Mouse (Mus musculus): ENCODE measurements around the gene Cep95. TPM values are rescaled to one million over a fixed set of nuclear protein-coding genes. Genes with fewer than 3 reads are reported as not detected.

Cep95 gene
- polyA plus RNA-seq, 1 experiment from 2014 or later: 22.7 TPM

DNA sequence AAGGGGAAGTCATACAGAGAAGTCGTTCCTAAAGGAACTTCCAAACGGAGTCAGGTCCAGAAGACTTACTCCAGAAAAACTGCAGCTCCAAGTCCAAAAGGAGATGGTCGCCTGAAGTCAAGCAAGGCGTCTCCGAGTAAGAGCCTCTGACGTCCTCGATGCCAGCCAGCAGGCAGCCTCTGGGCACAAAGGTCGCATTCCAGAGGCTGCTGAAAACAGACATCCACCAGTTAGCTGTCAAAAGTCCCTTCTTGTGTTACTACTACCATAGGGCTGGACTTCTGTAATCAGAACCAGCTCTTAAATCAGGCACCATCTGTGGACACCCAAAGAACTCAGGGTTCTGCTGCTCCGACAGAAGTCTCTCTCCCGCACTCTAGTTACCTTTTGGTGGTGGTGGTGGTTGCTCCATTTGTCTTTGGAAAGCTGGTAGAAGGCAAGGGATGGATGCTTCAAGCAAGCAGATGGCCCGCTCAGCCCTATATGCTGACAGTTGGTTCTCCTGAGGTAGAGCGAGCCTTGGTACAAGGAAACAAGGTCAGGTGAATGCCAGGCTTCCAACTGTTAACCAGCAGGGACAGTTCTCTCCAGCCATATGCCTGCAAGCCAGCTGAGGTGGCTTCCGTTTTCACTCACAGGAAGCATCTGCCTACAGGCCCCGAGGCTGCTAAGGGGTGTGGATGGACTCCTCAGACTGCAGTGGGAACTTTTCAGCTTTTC, 25.7 kb downstream of the Cep95 start:
- Histone ChIP-seq H3K4me3 (ENCODE audit: low read depth, low read length) (no peak overlapping the region), H3K27ac (ENCODE audit: low read length) (no peak overlapping the region), H3K4me2 (replicated peaks; ENCODE audit: low read depth, low read length) (no peak overlapping the region), H3K27me3 (ENCODE audit: control insufficient read depth, insufficient read depth, low read length) (no peaks in the 10 kb centered on the region), H3K9ac (replicated peaks; ENCODE audit: low read depth, low read length) (no peak overlapping the region), H3K9me3 (ENCODE audit: control insufficient read depth, low read depth, low read length) (no peaks in the 10 kb centered on the region), H3K36me3 (ENCODE audit: control insufficient read depth, insufficient read depth, low read length) (peaks cover 71% of the 10 kb centered on the region), H3K4me1 (ENCODE audit: control insufficient read depth, insufficient read depth, low read length) (0 out of 2 replicates have a peak, but pooled peaks cover 3% of the 10 kb centered on the region)
- no peak for ATAC-seq (ENCODE audit: insufficient number of reproducible peaks, insufficient read depth, low FRiP score, low read depth)
- WGBS: 72% methylated on average over 14 of the region's 14 CpGs

DNA sequence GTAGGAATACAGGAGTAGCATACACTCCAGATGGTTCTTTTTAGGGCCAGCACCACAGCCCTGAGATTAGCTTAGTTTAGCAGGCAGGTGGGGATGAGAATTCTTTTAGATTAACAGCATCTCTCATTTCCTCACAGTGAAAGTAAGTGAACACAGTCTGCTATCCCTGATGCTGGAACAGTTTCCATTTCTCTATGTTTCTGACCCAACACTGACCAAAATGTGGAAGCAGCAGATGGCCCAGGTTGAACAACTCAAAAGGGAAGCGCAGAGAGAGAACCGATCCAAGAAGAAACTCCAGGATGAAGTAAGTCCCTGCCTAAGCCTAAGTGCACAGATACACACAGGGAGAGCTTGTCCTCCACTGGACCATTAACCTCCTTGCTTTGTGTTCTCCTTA, 26.3 kb downstream of the Cep95 start:
- Histone ChIP-seq H3K9me3 (ENCODE audit: control insufficient read depth, low read depth, low read length) (no peaks in the 10 kb centered on the region), H3K4me2 (replicated peaks; ENCODE audit: low read depth, low read length) (no peak overlapping the region), H3K4me1 (ENCODE audit: control insufficient read depth, insufficient read depth, low read length) (0 out of 2 replicates have a peak, but pooled peaks cover 3% of the 10 kb centered on the region), H3K36me3 (ENCODE audit: control insufficient read depth, insufficient read depth, low read length) (peaks cover 74% of the 10 kb centered on the region), H3K27ac (ENCODE audit: low read length) (no peak overlapping the region), H3K27me3 (ENCODE audit: control insufficient read depth, insufficient read depth, low read length) (no peaks in the 10 kb centered on the region), H3K9ac (replicated peaks; ENCODE audit: low read depth, low read length) (no peak overlapping the region), H3K4me3 (ENCODE audit: low read depth, low read length) (no peak overlapping the region)
- ATAC-seq (ENCODE audit: insufficient number of reproducible peaks, insufficient read depth, low FRiP score, low read depth): no peak
- WGBS: 91% methylated on average over 2 of the region's 2 CpGs

DNA sequence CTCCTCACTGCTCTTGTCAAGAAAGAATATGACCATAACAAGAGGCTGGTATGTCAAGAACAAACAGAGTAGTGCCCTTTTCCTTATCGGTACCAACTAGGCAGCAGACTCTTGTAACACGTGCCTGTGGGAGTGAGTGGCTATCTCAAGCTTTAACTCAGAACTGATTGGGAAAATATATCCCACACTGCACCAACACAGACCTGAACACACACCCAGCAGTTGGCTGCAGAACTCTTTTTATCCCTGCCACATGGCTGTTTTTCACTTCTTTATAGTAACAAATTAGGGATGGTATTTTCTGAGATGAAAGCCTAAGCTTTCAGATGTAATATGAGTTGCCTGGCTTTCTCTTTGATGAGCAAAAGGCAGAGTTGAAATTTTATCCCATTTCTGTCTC, 26.7 kb downstream of the Cep95 start:
- Histone ChIP-seq H3K4me1 (ENCODE audit: control insufficient read depth, insufficient read depth, low read length) (0 out of 2 replicates have a peak, but pooled peaks cover 3% of the 10 kb centered on the region), H3K27ac (ENCODE audit: low read length) (no peak overlapping the region), H3K36me3 (ENCODE audit: control insufficient read depth, insufficient read depth, low read length) (peaks cover 73% of the 10 kb centered on the region), H3K9me3 (ENCODE audit: control insufficient read depth, low read depth, low read length) (no peaks in the 10 kb centered on the region), H3K9ac (replicated peaks; ENCODE audit: low read depth, low read length) (no peak overlapping the region), H3K4me2 (replicated peaks; ENCODE audit: low read depth, low read length) (no peak overlapping the region), H3K27me3 (ENCODE audit: control insufficient read depth, insufficient read depth, low read length) (no peaks in the 10 kb centered on the region), H3K4me3 (ENCODE audit: low read depth, low read length) (no peak overlapping the region)
- no peak for ATAC-seq (ENCODE audit: insufficient number of reproducible peaks, insufficient read depth, low FRiP score, low read depth)
- WGBS: 91% methylated on average over 2 of the region's 2 CpGs

DNA sequence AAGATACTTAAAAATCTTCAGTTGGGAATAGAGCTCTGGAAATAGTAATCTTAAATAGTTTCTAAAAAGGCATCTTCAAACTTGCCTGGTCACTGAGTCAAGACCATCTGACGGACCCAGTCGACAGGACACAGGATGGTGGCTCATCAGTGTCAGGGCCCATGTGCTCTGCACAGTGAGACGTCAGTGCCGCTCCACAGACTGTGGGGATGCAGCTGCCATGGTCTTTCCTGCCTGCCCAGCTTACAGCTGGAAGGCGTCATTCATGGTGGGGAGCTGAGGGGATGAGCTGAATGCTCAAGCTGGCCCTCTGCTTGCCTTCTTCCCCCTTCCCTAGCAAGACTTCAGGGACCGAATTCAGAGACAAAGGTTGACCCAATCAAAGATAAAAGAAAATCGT, 27.3 kb downstream of the Cep95 start:
- peaks cover 71% of the 10 kb centered on the region for H3K36me3 ChIP-seq (ENCODE audit: control insufficient read depth, insufficient read depth, low read length)
- no peak overlapping the region for H3K4me2 ChIP-seq (replicated peaks; ENCODE audit: low read depth, low read length)
- H3K27ac ChIP-seq (ENCODE audit: low read length): no peak overlapping the region
- WGBS: 62% methylated on average over 7 of the region's 7 CpGs
- H3K9ac ChIP-seq (replicated peaks; ENCODE audit: low read depth, low read length): no peak overlapping the region
- H3K27me3 ChIP-seq (ENCODE audit: control insufficient read depth, insufficient read depth, low read length): no peaks in the 10 kb centered on the region
- H3K9me3 ChIP-seq (ENCODE audit: control insufficient read depth, low read depth, low read length): no peaks in the 10 kb centered on the region
- H3K4me1 ChIP-seq (ENCODE audit: control insufficient read depth, insufficient read depth, low read length): 0 out of 2 replicates have a peak, but pooled peaks cover 3% of the 10 kb centered on the region
- H3K4me3 ChIP-seq (ENCODE audit: low read depth, low read length): no peak overlapping the region
- no peak for ATAC-seq (ENCODE audit: insufficient number of reproducible peaks, insufficient read depth, low FRiP score, low read depth)

DNA sequence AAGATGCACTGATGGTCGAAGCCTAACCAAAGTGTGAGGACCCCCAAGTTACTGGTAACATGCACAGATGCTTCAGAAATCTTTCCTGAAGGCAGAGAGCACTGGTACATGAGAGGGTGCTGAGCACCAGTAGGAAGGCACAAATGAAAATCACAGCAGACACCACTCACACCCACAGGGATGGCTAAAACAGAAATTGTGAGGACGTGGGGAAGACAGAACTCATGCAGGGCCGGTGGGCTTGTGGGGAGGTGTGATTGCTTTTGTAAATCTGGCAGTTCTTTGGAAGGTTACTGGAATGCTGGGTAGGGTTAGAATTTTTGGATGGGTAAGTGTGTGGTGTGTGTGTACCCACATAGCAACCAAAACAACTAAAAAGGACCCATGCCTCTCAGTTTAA, 28.1 kb downstream of the Cep95 start:
- no peak overlapping the region for H3K4me2 ChIP-seq (replicated peaks; ENCODE audit: low read depth, low read length)
- no peak overlapping the region for H3K27ac ChIP-seq (ENCODE audit: low read length)
- WGBS: 95% methylated on average over 3 of the region's 3 CpGs
- H3K9ac ChIP-seq (replicated peaks; ENCODE audit: low read depth, low read length): no peak overlapping the region
- no peaks in the 10 kb centered on the region for H3K27me3 ChIP-seq (ENCODE audit: control insufficient read depth, insufficient read depth, low read length)
- no peaks in the 10 kb centered on the region for H3K9me3 ChIP-seq (ENCODE audit: control insufficient read depth, low read depth, low read length)
- ATAC-seq (ENCODE audit: insufficient number of reproducible peaks, insufficient read depth, low FRiP score, low read depth): no peak
- H3K36me3 ChIP-seq (ENCODE audit: control insufficient read depth, insufficient read depth, low read length): peaks cover 66% of the 10 kb centered on the region
- H3K4me1 ChIP-seq (ENCODE audit: control insufficient read depth, insufficient read depth, low read length): 0 out of 2 replicates have a peak, but pooled peaks cover 3% of the 10 kb centered on the region
- H3K4me3 ChIP-seq (ENCODE audit: low read depth, low read length): no peak overlapping the region

DNA sequence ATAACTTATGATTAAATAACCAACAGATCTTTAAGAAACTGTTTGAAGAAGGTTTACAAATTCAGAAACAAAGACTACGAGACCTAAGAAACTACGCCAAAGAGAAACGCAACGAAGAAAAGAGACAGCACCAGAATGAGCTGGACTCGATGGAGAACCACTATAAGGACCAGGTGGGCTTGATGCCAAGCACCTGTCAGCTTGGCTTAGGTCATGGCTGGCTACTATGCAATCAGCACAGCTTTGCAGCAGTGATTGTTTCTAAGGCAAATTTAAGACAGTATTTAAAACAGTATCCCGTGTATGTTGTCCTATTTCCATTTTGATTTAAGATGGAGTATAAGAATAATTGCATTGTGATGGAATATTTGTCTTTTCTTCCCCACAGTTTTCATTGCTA, 28.8 kb downstream of the Cep95 start:
- peaks cover 67% of the 10 kb centered on the region for H3K36me3 ChIP-seq (ENCODE audit: control insufficient read depth, insufficient read depth, low read length)
- no peak overlapping the region for H3K9ac ChIP-seq (replicated peaks; ENCODE audit: low read depth, low read length)
- no peak overlapping the region for H3K4me3 ChIP-seq (ENCODE audit: low read depth, low read length)
- no peak for ATAC-seq (ENCODE audit: insufficient number of reproducible peaks, insufficient read depth, low FRiP score, low read depth)
- 0 out of 2 replicates have a peak, but pooled peaks cover 3% of the 10 kb centered on the region for H3K4me1 ChIP-seq (ENCODE audit: control insufficient read depth, insufficient read depth, low read length)
- no peak overlapping the region for H3K4me2 ChIP-seq (replicated peaks; ENCODE audit: low read depth, low read length)
- no peak overlapping the region for H3K27ac ChIP-seq (ENCODE audit: low read length)
- WGBS: 79% methylated on average over 6 of the region's 6 CpGs
- no peaks in the 10 kb centered on the region for H3K9me3 ChIP-seq (ENCODE audit: control insufficient read depth, low read depth, low read length)
- H3K27me3 ChIP-seq (ENCODE audit: control insufficient read depth, insufficient read depth, low read length): no peaks in the 10 kb centered on the region

DNA sequence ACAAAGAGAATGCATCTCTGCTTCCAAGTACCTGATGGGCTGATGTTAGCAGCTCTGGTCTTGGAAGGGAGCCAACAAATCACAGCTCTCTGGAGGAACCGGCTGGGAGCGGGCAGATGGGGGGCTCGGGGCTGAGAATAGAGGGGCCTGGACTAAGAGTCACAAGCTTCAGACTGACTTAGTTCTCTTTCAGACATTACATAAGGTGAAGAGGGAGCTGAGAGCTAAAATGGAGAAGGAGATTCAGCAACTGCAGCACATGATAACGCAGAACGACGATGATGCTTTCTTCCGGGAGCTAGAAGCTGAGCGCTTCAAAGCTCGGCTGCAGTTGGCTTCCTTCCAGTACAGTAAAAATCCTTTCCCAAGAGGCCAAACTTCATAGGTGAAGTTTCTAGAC, 29.3 kb downstream of the Cep95 start:
- no peak overlapping the region for H3K4me3 ChIP-seq (ENCODE audit: low read depth, low read length)
- 0 out of 2 replicates have a peak, but pooled peaks cover 3% of the 10 kb centered on the region for H3K4me1 ChIP-seq (ENCODE audit: control insufficient read depth, insufficient read depth, low read length)
- H3K27me3 ChIP-seq (ENCODE audit: control insufficient read depth, insufficient read depth, low read length): no peaks in the 10 kb centered on the region
- no peak overlapping the region for H3K4me2 ChIP-seq (replicated peaks; ENCODE audit: low read depth, low read length)
- peaks cover 68% of the 10 kb centered on the region for H3K36me3 ChIP-seq (ENCODE audit: control insufficient read depth, insufficient read depth, low read length)
- no peak overlapping the region for H3K27ac ChIP-seq (ENCODE audit: low read length)
- no peak overlapping the region for H3K9ac ChIP-seq (replicated peaks; ENCODE audit: low read depth, low read length)
- ATAC-seq (ENCODE audit: insufficient number of reproducible peaks, insufficient read depth, low FRiP score, low read depth): no peak
- no peaks in the 10 kb centered on the region for H3K9me3 ChIP-seq (ENCODE audit: control insufficient read depth, low read depth, low read length)
- 49% methylated on average over 9 of the region's 9 CpGs for WGBS

DNA sequence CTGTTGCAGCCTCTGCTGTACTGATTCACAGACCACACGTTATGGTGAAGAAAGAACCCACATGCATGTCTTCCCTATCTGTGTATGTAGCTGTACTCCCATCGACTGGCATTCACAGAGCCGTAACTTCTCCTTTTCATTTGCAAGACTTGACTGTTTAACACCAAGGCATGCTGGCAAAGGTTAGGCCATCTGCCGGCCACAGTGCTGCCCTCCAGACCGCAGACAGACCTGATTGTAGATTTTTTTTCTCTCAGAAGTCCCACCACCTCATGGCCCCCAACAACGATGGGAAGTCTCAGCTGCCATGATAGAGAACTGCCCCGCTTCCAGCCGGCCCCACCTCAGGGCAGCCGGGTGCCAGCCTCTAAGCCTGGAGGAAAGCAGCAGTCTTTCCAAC, 30.5 kb downstream of the Cep95 start:
- H3K4me3 ChIP-seq (ENCODE audit: low read depth, low read length): no peak overlapping the region
- no peak overlapping the region for H3K4me2 ChIP-seq (replicated peaks; ENCODE audit: low read depth, low read length)
- WGBS: 90% methylated on average over 9 of the region's 9 CpGs
- no peak overlapping the region for H3K27ac ChIP-seq (ENCODE audit: low read length)
- H3K9ac ChIP-seq (replicated peaks; ENCODE audit: low read depth, low read length): no peak overlapping the region
- ATAC-seq (ENCODE audit: insufficient number of reproducible peaks, insufficient read depth, low FRiP score, low read depth): no peak
- no peaks in the 10 kb centered on the region for H3K27me3 ChIP-seq (ENCODE audit: control insufficient read depth, insufficient read depth, low read length)
- peaks cover 64% of the 10 kb centered on the region for H3K36me3 ChIP-seq (ENCODE audit: control insufficient read depth, insufficient read depth, low read length)
- 0 out of 2 replicates have a peak, but pooled peaks cover 3% of the 10 kb centered on the region for H3K4me1 ChIP-seq (ENCODE audit: control insufficient read depth, insufficient read depth, low read length)
- H3K9me3 ChIP-seq (ENCODE audit: control insufficient read depth, low read depth, low read length): no peaks in the 10 kb centered on the region

DNA sequence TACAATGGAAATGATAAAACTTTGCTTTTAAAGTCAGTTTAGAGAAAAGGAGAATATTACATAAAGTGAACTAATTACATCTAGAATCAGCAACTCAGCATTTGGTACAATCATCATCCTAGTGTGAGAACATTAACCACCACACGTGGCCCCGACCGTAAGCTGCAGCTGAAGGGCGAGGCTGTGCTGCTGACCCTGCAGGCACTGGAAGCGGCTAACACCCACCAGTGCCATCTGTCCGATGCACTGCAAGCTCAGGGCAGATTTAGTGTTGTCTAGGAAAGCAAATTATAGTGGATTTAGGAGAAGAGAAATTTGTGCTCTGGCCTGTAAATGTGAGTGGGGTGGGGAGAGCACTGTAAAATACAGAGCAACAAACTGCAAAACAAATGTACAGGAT, 31.2 kb downstream of the Cep95 start:
- Histone ChIP-seq H3K4me3 (ENCODE audit: low read depth, low read length) (no peak overlapping the region), H3K4me2 (replicated peaks; ENCODE audit: low read depth, low read length) (no peak overlapping the region), H3K27ac (ENCODE audit: low read length) (no peak overlapping the region), H3K36me3 (ENCODE audit: control insufficient read depth, insufficient read depth, low read length) (peaks cover 63% of the 10 kb centered on the region), H3K9me3 (ENCODE audit: control insufficient read depth, low read depth, low read length) (no peaks in the 10 kb centered on the region), H3K9ac (replicated peaks; ENCODE audit: low read depth, low read length) (no peak overlapping the region), H3K27me3 (ENCODE audit: control insufficient read depth, insufficient read depth, low read length) (no peaks in the 10 kb centered on the region), H3K4me1 (ENCODE audit: control insufficient read depth, insufficient read depth, low read length) (0 out of 2 replicates have a peak, but pooled peaks cover 3% of the 10 kb centered on the region)
- no peak for ATAC-seq (ENCODE audit: insufficient number of reproducible peaks, insufficient read depth, low FRiP score, low read depth)
- WGBS: 80% methylated on average over 6 of the region's 6 CpGs
